Mouse (Mus musculus) left cerebral cortex, adult 2 months (tissue): ENCODE measurements around the gene Ybx3. TPM values are rescaled to one million over a fixed set of nuclear protein-coding genes. Genes with fewer than 3 reads are reported as not detected.

Source experiments
- DNase-seq, 2 experiments: peaks; one replicate each; pipeline ENCODE4 v3.0.0; 2021 to 2022; ENCODE audit warnings: low spot score in 2 of 2, mixed read lengths in 1 of 2; ENCODE audit errors: extremely low spot score in 1 of 2
- H3K27ac ChIP-seq: fragments of 200-600 bp; 2 replicates; pipeline ENCODE4 v1.8.1; 2022
- H3K4me3 ChIP-seq: fragments of 200-600 bp; 2 replicates; pipeline ENCODE4 v1.8.1; 2022
- CTCF ChIP-seq: fragments of 200-600 bp; IDR thresholded peaks from 2 replicates; pipeline ENCODE4 v1.8.1; 2022; ENCODE audit warnings: antibody characterized with exemption, mild to moderate bottlenecking, moderate library complexity
- intact Hi-C: fragments of 180-260 bp; cut with DNase I; formaldehyde crosslinking; loops from one replicate; pipeline ENCODE4 v1.15.1; 2025
- long read RNA-seq, 2 experiments: library from polyadenylated mRNA; stranded (forward); transcript quantifications; one replicate each; pipeline ENCODE4 v2.0.0; 2021; ENCODE audit warnings: borderline mapping rate in 2 of 2
- total RNA-seq, 2 experiments: library from RNA; stranded (reverse); gene quantifications; 2 replicates each; pipeline ENCODE4 v1.2.3; 2021

Gene Ybx3
- 10 to 100 TPM; 43.5 to 47.6 TPM for total RNA-seq
- long read RNA-seq, experiment 1, transcript Ybx3-202 (9 exons, 1,684 nt): major isoform, 21 of 38 reads
- long read RNA-seq, experiment 1, transcript Ybx3-201 (10 exons, 1,853 nt): minor isoform, 9 of 38 reads
- long read RNA-seq, experiment 1, partial matches to known transcripts: 0 of 38 reads
- long read RNA-seq, experiment 1, other reads (novel, unspliced or antisense): 8 of 38 reads
- long read RNA-seq, experiment 2, transcript Ybx3-202 (9 exons, 1,684 nt): minor isoform, 15 of 41 reads
- long read RNA-seq, experiment 2, transcript Ybx3-201 (10 exons, 1,853 nt): major isoform, 16 of 41 reads
- long read RNA-seq, experiment 2, partial matches to known transcripts: 3 of 41 reads
- long read RNA-seq, experiment 2, other reads (novel, unspliced or antisense): 7 of 41 reads

DNA sequence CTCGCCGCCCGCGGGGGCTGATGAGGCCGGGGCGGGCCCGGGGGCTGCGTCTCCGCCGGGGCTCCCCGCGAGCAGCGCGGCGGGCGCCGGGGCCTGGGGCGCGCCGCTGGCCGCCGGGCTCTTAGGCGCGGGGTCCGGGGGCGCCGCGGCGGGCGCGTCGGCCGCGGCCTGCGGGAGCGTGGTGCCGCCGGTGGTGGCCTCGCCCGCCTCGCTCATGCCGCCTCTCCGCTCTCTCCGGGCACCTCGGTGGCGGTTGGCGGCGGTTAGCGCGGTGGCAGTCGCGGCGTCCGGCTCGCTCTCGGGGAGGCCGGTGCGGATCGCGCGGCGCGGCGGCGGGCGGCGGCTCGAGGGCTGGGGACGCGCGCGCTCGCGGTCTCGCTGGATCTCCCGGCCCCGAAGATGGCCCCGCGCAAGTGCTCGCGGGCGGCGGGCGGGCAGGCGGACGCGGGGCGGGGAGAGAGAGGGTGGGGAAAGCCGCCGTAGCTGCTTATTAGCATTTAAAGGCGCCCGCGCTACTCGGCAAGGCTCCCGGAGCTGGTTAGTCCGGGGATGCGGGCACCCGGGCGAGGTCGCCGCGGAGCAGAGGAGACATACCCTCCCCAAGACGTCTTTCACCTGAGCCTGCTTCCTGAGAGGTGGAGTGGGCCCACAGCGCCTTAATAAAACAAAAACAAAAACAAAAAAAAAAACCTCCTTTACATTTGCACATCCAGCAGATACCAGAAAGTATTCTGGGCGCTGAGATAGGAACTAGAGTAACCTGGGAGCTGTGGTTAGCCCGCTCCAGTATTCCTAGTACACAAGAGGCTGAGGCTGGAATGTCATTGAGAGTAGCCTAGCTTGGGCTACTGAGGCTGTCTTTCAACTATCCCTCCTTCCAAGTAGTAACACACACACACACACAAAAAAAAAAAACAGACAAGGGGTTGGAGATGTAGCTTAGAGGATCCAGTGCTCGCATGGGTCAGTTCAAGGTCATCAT is at the start of gene Ybx3:
Ybx3 (minus strand) TSS at position 437 of the 982 bp plus-strand sequence.
- TF ChIP-seq CTCF: no peak
- Histone ChIP-seq H3K27ac (peak within 1 kb of the TSS; percentile 83), H3K4me3 (peak within 1 kb of the TSS; percentile 64)
- DNase-seq: peak; percentile 86 to 87
- intact Hi-C loops: loop anchor here (2.0 to 10.0 kb wide), 2 partner anchors 14 to 1716 kb away; partner anchors contain the start of gene Smim10l1

DNA sequence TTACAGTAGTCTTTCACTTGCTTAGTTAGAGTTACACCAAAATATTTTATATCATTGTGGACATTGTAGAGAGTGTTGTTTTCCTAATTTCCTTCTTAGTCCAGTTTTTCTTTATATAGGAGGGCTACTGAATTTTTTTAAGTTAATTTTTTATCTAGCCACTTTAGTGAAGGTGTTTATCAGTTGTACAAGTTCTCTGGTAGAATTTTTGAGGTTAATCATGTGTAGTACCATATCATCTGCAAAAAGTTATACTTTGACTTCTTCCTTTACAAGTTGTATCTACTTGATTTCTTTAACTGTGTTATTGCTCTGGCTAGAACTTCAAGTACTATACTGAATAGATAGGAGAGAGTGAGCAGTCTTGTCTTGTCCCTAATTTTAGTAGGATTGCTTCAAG is 48.4 kb upstream of the Ybx3 start:
- intact Hi-C loops: no loop called here
- no peak for TF ChIP-seq CTCF
- H3K27ac ChIP-seq: no peak overlapping the region

DNA sequence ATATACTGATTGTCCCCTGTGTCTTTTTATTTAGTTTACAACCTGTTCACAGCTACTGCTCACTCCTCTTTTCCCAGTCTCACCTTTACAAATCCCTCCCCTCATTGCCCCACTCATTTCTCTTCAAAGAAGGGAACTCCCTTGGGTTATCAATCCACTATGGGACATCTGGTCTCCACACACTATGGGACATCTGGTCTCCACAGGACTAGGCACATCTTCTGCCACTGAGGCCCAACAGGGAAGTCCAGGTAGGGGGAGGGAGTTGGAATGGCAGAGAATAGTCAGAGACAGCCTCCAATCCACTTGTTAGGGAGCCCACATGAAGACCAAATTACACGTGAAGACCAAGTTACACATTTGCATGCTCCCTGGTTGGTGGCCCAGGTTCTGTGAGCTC is 45.8 kb upstream of the Ybx3 start:
- TF ChIP-seq CTCF: no peak
- Histone ChIP-seq H3K27ac (no peak overlapping the region), H3K4me3 (no peak overlapping the region)
- intact Hi-C loops: no loop called here
- no peak for DNase-seq

More for the DNA sequence above, 48.4 kb upstream of the Ybx3 start:
- H3K4me3 ChIP-seq: no peak overlapping the region
- no peak for DNase-seq

DNA sequence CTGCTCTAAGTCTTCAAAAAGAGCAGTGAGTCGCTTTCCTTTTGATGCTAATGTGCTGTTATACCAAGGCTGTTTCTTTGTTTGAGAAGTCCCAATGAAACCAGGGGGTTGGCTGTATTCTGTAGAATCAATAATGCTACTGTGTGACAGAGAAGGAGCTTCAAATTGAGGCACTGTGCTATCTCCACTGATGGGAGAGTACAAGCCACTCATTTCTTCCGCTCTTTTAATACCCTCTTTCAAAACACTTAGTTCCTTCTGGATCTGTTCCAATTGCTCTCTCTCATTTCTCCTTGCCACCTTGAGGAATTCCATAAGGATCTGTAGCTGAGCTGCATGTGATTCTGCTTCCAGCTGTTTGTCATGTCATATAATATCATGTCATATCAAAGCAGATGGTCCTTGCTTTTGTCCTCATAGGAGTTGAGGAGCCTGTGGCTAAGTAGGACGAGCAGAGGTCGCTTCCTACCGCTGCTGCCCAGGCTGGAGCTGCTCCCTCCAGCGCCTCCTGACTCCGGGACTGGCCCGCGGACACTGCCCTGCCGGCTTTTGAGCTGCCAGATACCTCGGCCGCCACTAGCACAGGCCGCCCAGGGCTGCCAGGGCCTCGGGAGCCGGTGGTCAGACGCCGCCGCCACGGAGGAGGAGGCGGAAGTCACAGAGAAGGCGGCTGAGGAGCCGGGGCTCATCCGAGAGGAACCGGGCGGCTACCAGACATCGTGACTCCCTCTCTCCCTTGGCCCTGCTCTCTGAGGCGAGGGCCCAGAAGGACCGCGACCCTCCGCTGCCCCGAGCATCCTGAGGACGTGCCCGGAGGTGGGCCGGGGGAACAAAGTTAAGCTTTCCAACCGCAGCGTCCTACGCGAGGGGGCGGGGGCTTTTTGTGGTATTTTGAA is 45.1 kb upstream of the Ybx3 start:
- TF ChIP-seq CTCF: no peak
- intact Hi-C loops: no loop called here
- no peak for DNase-seq
- Histone ChIP-seq H3K27ac (no peak overlapping the region), H3K4me3 (peak overlapping the region; percentile 40)

DNA sequence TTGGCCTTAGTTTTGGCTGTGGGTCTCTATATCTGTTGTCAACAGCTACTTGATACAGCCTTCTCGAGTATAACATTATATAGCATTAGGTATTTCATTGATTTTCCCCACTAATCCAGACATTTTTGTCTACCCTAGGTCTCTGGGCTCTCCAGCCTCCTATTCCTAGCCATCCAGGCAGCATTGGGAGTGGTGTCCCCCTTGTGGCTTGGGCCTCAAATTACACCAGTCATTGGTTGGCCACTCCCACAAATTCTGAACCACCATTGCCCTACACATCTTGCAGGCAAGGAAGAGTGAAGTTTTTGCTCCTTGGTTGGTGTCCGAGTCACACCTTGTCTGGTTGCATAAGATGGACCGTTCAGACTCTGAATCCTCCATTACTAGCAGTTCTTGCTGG is 33.3 kb upstream of the Ybx3 start:
- no peak for DNase-seq
- intact Hi-C loops: loop anchor here (10.0 kb wide), 1 partner anchor 1847 kb away; the partner anchor contains the start of gene Klre1
- peak; percentile 62 for TF ChIP-seq CTCF
- Histone ChIP-seq H3K4me3 (no peak overlapping the region), H3K27ac (no peak overlapping the region)

DNA sequence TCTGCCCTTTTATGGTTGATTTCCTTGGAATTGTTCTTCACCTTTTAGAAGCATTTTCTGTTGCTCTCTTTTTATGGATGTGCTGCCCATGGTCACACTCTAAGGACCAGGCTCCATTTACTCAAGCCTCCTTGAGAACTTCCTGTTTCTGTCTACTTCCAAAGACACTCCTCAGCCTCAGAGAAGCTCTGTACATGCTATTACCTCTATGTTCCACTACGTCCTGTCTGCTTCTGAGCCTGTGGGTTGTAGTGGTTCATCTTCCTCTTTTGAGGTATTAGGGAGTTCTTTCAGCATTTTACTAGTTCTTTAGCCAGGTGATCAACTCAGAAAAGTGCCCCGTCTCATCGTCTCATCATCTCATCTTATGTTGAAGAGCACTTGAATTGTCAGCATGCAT is 31.3 kb upstream of the Ybx3 start:
- intact Hi-C loops: loop anchor here (2.0 to 10.0 kb wide), 3 partner anchors 33 to 1845 kb away; partner anchors contain the start of genes Klre1 and Magohb
- no peak overlapping the region for H3K4me3 ChIP-seq
- H3K27ac ChIP-seq: no peak overlapping the region
- DNase-seq: no peak
- TF ChIP-seq CTCF: no peak

DNA sequence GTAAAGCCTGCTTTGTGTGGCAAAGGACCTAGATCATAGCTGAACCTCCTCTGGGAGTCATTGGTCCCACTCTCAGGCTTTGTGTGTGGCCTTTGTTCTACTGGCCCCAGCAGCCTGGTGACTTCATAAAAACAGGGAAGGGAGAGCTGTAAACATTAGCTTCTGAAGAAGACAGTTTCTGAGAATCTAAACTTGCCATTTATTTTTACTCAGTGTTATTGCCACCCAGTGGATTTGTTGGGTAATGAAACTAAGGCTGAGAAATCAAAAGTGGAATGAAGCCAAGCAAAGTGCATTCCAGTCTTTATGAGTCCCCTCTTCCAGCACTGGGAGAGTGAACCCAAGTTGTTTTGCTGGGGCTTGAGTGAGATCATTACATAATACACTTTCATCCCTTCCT is 30.5 kb upstream of the Ybx3 start:
- intact Hi-C loops: loop anchor here (1.0 to 5.0 kb wide), 3 partner anchors 32 to 126 kb away; partner anchors contain the start of gene Magohb
- Histone ChIP-seq H3K27ac (no peak overlapping the region), H3K4me3 (no peak overlapping the region)
- TF ChIP-seq CTCF: peak; percentile 73
- DNase-seq: peak in 1 of 2 experiments; percentile 14

DNA sequence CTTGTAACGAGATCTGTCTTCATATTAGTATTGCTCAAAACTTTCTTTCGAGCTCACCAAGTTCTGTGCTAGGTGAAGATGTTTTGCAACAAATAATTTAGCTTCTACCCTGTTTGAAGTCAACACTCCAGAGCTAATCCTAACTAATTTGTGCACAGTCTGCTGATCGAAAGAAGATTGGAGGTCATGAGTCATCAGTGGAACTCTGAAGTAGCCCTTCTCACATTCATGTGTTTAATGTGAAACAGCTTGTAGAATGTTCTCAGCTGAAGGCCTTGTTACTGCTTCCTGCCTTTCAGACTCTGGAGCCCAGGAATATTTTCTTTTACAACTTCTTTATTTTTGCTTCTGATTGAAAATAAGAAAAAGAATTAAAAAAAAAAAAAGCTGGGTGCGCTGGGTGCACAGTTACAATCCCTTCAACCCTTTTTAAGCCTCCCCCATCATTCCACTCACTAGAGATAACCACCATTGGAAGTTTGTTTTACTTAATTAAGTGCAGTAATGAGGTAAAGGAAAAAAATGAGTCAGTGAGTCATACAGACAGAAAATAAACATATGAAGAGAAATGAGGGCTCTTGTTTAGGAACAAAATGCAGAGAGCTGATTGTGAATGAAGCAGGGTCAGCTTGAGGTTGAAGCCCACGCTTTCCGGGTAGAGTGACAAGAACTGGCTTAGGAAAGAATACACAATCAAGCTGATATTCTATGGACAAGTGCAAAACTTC is 23.0 kb upstream of the Ybx3 start:
- intact Hi-C loops: no loop called here
- DNase-seq: no peak
- H3K4me3 ChIP-seq: no peak overlapping the region
- H3K27ac ChIP-seq: no peak overlapping the region
- TF ChIP-seq CTCF: no peak

DNA sequence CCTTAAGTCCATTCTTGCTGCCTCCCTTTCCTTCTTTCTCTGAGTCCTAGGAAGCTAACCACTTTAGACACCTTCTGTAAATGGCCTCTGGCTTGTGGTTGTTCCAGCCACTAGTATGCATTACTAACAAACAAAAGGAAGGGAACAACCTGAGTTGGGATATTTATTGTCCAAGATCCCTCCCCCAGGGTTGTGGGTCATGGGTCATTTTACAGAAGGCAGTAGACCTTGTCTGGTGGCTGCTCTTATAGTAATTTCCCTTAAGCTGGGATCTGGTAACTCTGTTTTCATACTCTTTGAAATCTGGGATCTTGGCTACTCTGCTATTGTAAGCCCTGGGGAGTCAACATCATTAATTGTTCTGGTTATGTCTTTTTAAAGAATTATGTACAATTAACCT is 18.7 kb upstream of the Ybx3 start:
- Histone ChIP-seq H3K27ac (no peak overlapping the region), H3K4me3 (no peak overlapping the region)
- DNase-seq: no peak
- no peak for TF ChIP-seq CTCF
- intact Hi-C loops: no loop called here

DNA sequence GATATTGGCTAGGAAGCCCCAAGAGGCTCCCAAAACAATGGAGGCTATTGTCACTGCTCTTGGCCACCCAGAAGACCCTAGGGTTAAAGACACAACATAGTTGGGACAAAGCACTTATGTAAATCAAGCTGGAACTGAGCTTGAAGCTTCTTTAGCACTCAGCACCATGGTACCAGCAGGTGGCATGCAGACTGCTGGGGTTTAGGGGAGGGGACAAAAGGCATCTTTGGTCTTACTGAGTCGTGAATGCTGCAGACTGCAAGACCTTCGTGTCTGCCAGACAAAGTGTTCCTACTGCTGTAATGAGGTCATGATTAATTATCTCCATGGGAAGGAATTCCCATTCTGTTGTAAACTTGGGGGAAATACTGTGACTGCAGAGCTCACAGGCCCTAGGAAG is 17.6 kb upstream of the Ybx3 start:
- H3K27ac ChIP-seq: no peak overlapping the region
- intact Hi-C loops: no loop called here
- TF ChIP-seq CTCF: no peak; the same call in 1 of the 2 replicates
- DNase-seq: no peak
- no peak overlapping the region for H3K4me3 ChIP-seq

DNA sequence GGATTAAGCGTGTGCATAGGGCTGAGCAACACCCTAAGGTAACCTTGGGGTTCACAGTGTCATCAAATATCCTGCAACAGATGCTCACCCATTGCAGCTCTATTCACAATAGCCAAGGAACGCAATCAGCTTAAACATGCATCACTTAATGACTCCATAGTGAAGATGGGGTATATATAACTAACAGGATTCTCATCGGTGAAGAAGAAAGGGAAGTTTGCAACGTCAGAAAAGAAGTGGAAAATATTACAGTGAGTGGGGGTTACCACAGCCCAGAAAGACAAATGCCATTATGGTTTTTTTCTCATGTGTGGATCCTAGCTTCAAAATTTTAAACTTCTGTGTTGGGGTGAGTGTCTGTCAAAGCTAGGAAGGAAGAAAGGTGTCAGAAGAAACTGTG is 16.9 kb upstream of the Ybx3 start:
- no peak overlapping the region for H3K4me3 ChIP-seq
- intact Hi-C loops: no loop called here
- DNase-seq: no peak
- no peak overlapping the region for H3K27ac ChIP-seq
- TF ChIP-seq CTCF: no peak
